Mouse (Mus musculus): ENCODE results near the gene Meaf6.

The Meaf6 gene

DNA sequence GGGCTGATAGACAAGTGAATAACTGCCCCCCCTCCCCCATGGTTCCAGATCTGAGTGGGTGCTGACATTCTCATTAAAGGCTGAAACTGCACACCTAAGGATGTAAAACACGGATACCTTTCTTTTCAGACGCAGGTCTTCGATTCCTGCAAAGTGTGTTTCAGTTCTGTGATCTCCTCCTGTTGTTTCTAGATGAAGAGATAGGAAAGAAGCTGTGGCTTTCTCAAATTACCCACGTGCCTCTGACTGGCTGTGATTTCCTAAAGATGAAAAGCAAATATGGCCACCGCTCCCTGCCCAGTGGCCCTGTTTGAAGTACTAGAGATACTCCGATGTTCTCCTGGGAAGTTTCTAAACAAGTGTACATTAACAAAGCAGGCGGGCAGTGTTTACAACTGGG, 53.4 kb downstream of the Meaf6 start:
- in situ Hi-C loops (cut with MboI) = no loop called here

DNA sequence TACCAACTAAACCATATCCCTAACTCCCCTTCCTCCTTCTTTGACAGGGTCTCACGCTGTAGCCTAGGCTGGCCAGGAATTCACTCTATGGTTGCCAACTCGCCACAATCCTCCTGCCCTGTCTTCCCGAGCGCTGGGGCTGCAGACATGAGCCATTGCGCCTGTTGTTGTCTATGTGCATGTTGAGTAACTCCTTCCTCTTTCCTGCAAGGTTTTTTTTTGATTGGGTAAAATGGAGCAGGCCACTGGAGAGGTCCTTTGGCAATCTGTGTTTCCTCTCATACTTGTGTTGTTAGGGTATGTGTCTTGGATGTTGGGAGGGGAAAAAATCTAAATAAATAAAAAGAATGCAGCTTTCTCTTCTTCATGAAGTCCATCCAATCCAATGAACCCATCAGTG, 59.3 kb downstream of the Meaf6 start:
- in situ Hi-C loops (cut with MboI) = no loop called here

DNA sequence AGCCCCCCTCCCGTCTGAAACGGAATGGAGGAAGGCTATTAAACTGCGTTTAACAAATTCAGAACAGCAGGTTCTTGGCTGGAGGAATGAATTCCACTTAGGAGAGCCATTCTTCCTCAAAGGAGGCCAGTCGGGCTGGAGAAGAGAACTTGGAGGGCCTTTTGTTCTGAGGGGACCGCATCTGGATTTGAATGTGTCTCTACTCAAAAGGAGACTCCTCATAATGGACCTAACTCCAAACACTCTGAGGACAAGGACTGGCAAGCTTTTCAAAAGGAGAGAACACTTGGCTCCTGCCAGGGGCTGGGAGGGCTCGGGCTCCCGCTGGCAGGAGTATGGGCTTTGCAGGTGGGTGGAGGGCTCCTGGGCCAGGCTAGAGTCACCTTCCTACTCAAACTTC, 59.7 kb downstream of the Meaf6 start:
- in situ Hi-C loops (cut with MboI) = no loop called here

DNA sequence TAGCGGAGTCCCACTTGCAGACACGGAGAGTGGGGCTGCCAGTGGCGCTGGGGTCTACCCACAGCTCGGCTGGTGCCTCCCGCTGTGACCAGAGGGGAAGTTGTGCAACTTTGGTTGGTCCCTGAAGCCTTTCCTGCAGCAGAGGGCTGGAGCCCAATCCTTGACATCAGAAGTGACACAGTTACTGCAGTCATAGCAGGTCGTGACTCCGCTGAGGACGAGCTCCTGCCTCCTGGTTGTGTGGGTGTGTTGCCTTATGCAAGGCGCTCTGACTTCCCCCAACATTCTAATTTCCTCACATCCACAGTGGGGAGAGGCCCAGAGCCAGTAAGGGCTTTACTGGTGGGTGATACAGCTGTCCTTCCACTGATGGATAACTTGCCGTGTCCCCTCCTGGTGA, 60.3 kb downstream of the Meaf6 start:
- in situ Hi-C loops (cut with MboI) = no loop called here

- in situ Hi-C loops (cut with MboI) = no loop called here
Measured at GRCm38 (mm10) chr4:125147970-125148369, 63.0 kb downstream of the Meaf6 start.

DNA sequence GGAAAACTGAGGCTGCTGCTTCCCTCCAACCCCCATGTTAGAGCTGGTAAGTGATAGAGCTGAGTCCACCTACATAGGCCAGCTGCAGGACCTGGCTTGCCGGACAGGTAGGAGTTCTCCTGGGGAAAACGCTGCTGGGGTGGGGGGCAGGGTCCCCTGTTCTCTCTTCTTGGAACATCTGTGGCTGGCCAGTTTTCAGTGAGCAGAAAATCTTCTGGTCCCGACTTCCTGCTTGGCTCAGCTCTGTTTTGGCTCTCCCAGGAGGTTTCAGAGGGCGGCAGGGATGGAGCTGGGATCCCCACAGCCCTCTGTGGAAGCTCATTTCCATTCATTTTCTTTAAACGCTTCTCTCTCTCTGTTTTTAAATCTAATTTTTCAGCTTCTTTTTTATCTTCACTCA, 64.5 kb downstream of the Meaf6 start:
- in situ Hi-C loops (cut with MboI) = no loop called here

GRCm38 (mm10) chr4:125152469-125152868, 67.5 kb downstream of the Meaf6 start:
- in situ Hi-C loops (cut with MboI) = loop anchor here (25.0 kb wide), 1 partner anchor 810 kb away; no protein-coding TSS in a partner anchor

DNA sequence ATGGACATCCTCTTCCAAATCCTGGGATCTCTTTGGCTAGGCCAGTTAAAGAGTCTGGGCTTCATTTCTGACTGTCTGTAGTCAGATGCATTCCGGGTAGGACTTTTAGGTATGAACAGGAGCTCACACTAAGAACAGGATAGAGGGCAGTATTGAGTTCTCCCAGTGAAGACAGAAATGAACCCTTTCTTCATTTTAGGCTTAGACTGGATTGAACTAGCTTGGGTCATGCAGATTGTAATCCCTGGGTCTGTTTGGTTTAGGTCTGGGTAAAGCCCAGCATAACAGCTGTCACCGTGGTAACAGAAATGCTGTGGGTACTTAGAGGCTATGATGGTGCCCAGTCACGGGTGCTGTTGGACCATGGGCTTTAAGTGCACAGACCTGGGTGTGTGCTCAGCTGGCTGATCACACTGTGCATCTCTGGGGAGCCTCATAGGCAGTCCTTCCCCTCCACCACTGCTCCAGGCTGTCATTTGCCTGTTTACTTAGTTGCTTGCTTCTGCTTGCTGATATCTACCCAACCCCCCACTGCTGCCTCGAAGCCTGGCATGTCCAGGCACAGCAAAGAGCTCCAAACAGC, 68.8 kb downstream of the Meaf6 start:
- in situ Hi-C loops (cut with MboI) = loop anchor here (25.0 kb wide), 1 partner anchor 809 kb away; no protein-coding TSS in a partner anchor

DNA sequence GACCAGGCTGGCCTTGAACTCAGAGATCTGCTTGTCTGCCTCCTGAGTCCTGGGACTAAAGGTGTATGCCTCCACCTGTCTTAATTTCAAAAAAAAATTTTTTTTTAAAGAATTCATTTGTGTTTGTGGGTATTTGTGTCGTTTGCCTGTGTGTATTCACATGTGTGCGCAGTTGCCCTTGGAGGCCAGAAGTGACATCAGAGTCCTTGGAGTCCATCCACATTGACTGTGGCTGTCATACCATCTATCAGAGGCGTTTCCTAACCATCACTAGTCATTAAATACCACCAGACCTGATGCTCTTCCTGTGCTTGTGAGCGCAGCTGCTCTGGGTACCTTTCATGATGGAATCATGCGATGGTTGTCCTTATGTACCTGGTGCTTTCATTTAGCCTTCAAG, 70.7 kb downstream of the Meaf6 start:
- in situ Hi-C loops (cut with MboI) = loop anchor here (25.0 kb wide), 1 partner anchor 807 kb away; no protein-coding TSS in a partner anchor

DNA sequence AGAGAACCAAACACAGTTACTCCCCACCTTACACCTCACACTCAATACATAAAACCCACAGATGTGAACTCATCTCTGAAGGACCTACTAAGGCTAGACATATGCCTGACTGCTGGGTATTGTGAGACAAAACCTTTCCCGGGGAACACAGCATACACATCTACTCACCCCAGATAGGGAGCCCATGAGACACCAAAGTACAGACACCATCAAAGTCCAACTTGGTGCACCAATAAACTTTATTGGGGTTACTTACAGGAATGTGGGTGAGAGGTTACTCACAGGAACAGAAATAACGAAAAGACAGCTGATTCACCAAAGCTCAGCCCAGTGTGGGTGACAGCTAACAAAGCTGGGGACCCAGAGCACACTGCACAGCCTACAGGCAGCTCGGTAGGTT, 72.4 kb downstream of the Meaf6 start:
- in situ Hi-C loops (cut with MboI) = loop anchor here (25.0 kb wide), 1 partner anchor 805 kb away; no protein-coding TSS in a partner anchor

DNA sequence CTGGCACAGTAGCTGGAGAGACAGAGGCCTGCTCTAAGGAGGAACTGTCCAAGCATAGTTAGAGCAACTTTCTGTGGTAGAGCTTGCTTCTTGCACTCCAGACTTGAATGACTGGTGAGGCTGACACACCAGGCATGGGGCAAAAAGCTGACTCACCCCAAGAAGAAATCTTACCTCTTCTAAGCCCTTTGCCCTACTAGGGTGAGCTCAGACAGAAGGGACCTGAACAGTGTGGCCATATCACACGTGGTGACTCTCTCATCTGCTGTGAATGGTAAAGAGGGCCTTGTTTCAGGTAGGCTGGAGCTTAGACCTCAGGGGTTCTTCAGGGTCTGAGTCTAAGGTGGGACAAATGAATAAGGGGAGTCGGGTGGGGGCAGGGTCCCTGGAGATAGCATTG, 73.1 kb downstream of the Meaf6 start:
- in situ Hi-C loops (cut with MboI) = loop anchor here (25.0 kb wide), 1 partner anchor 804 kb away; no protein-coding TSS in a partner anchor

- in situ Hi-C loops (cut with MboI) = loop anchor here (25.0 kb wide), 1 partner anchor 804 kb away; no protein-coding TSS in a partner anchor
Measured at GRCm38 (mm10) chr4:125158581-125159317, 73.8 kb downstream of the Meaf6 start.

GRCm38 (mm10) chr4:125160320-125160950, 75.5 kb downstream of the Meaf6 start:
- in situ Hi-C loops (cut with MboI) = loop anchor here (25.0 kb wide), 1 partner anchor 802 kb away; no protein-coding TSS in a partner anchor

DNA sequence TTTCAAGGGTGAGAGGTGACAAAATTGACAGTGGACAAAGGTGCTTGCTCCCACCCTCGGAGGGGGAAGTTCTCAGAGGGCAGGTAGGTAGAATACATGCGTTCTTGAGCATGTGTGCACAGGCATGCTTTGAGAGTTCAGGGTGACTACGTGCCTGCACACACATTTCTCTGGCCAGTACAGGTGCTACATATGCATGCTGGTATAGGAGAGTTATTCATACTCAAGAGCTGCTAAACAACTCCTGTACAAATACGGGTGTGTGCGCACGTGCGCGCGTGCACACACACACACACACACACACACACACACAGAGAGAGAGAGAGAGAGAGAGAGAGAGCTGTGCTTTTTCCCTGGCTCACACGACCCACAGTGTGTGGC, 76.0 kb downstream of the Meaf6 start:
- in situ Hi-C loops (cut with MboI) = loop anchor here (25.0 kb wide), 1 partner anchor 801 kb away; no protein-coding TSS in a partner anchor

DNA sequence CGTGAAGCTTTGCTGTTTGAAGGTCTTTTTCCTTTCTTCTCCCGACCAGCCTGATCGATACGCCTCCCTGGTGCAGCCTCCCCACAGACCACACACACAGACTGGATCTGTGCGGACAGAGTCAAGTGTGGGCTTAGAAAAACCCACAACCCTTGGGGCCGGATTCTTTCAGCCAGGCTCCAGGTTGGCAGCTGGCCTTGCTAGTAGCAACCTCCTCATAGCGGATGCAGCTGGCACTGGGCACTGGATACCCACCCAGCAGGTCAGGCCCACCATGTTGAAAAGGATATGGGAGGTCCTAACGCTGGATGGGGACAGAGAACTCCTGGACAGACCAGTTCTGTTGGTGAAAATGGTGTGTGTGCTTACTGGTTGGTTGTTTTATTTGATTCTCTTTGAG, 76.5 kb downstream of the Meaf6 start:
- in situ Hi-C loops (cut with MboI) = loop anchor here (25.0 kb wide), 1 partner anchor 801 kb away; no protein-coding TSS in a partner anchor

- in situ Hi-C loops (cut with MboI) = loop anchor here (25.0 kb wide), 1 partner anchor 800 kb away; no protein-coding TSS in a partner anchor
Measured at GRCm38 (mm10) chr4:125162701-125163100, 77.8 kb downstream of the Meaf6 start.
